Mouse (Mus musculus): ENCODE measurements around the gene Prr5l. TPM values are rescaled to one million over a fixed set of nuclear protein-coding genes. Genes with fewer than 3 reads are reported as not detected.

Prr5l gene
- total RNA-seq (2021) = 1 to 10 TPM; 5.1 to 7.7 TPM
- long read RNA-seq, experiment 1, partial matches to known transcripts = 0 of 13 reads
- long read RNA-seq, experiment 1, other reads (novel, unspliced or antisense) = 10 of 13 reads
- long read RNA-seq, experiment 2, partial matches to known transcripts = 0 of 3 reads
- long read RNA-seq, experiment 2, other reads (novel, unspliced or antisense) = 2 of 3 reads

DNA sequence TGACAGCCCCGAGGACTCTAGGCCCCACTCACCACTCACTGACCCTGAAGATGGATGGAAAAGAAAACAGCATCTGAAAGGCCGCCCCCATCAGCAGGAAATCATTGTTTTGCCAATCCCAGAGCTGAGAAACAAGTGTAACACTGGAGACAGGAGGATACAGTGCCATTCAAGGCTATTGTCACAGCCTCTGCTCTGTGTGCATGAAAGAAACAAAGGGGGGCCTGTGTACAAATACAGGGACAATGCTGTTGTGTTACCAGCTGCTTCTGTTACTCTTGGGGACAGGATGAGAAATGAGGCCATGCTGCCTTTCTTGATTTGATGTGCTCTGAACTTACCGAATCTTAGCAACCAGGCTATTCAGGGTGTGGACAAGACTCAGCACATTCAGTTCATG, at the start of gene Prr5l:
Gene Prr5l (minus strand): TSS at position 30 of the 400 bp plus-strand sequence.
- no peak for DNase-seq (ENCODE audit: extremely low spot score in 1 of 2, low spot score in 2 of 2)
- H3K4me3 ChIP-seq = peak within 1 kb of the TSS; percentile 2
- peak within 1 kb of the TSS; percentile 75 for H3K27ac ChIP-seq
- no peak for TF ChIP-seq CTCF (IDR thresholded peaks at IDR 0.05)
- intact Hi-C loops (cut with DNase I) = no loop called here

DNA sequence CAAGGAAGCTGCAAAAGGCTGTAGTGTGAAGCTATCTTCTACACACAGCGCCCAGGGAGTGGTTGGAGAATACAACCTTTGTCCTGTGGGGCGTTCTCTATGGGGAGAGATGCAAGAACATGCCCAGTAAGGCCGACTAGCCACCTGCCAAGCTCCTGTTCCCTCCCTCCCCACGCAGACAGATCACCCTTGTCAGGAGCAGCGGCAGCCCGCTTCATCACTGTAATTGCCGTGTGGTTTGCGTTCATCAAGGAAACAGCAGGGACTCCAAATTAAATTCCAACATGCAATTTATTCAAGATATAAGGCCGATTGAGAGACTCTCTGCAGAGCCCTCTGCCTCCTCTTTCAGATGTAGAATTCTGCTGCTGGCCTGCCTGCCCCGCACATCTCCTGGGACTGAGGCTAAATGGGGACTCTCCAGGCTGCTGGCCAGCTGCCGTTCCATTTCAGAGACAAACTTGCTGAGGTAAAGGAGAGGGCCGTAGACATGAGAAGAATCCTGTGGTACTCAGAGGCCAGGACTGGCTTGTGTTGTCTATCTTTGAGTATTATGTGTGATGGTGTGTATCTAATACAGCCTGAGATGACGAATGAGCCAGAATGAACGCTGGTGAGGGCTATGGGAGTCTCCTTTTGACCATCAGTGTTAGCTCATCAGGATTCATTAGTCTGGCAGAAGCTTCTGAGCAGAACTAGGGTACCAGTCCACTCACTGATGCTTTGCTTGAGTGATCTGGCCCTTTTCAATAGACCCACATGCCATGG, 49.5 kb upstream of the Prr5l start:
- intact Hi-C loops (cut with DNase I) = no loop called here
- no peak for TF ChIP-seq CTCF (IDR thresholded peaks at IDR 0.05)
- no peak overlapping the region for H3K27ac ChIP-seq
- DNase-seq (ENCODE audit: extremely low spot score in 1 of 2, low spot score in 2 of 2) = no peak
- H3K4me3 ChIP-seq = no peak overlapping the region

DNA sequence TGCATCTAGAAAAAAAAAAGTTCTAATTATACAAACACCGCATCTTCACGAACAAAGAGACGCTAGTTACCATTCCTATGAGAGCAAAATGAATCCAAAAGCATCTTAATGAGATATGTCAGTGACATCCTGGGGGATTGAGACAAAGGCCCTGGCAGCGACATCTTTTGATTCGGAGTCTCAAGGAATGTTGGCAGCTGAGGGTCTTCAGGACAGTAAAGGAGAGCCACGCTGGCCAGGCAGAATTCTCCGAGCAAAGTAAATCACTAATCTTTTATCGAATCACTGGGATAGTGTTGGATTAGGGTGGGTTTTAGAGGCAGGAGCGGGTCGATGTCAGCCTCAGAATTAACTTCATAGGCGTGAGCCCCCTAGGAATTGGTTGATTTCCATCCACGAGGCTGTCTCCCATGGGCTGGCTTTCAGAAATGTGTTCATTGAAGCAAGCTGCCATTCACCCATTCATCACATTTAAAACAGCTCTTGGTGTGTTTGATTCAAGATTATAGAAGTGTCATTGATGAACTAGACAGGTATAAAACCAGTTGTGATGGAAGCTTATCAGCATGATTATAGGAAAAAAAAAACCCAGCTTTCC, 42.9 kb upstream of the Prr5l start:
- intact Hi-C loops (cut with DNase I) = no loop called here
- Histone ChIP-seq H3K4me3 (no peak overlapping the region), H3K27ac (no peak overlapping the region)
- no peak for DNase-seq (ENCODE audit: extremely low spot score in 1 of 2, low spot score in 2 of 2)
- no peak for TF ChIP-seq CTCF (IDR thresholded peaks at IDR 0.05)

DNA sequence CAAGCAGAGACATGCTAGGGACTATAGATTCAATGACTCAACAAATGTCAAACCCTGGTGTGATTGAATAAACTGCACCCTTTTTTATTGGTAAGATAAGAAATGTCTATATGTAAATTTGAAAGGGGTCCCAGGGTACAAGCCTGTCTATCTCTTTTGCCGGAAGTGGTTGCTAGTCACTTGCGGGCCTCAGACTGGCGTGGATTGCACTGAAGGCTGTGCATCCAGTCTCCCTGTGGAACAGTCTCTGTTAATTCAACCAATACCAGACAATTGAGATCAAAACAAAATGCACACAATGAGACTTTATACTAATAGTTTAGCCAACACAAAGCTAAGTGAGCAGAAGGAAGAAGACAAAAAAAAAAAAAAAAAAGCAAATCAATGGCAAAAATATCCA, 42.4 kb upstream of the Prr5l start:
- no peak overlapping the region for H3K27ac ChIP-seq
- DNase-seq (ENCODE audit: extremely low spot score in 1 of 2, low spot score in 2 of 2) = no peak
- TF ChIP-seq CTCF (IDR thresholded peaks at IDR 0.05) = no peak
- intact Hi-C loops (cut with DNase I) = no loop called here
- H3K4me3 ChIP-seq = no peak overlapping the region

DNA sequence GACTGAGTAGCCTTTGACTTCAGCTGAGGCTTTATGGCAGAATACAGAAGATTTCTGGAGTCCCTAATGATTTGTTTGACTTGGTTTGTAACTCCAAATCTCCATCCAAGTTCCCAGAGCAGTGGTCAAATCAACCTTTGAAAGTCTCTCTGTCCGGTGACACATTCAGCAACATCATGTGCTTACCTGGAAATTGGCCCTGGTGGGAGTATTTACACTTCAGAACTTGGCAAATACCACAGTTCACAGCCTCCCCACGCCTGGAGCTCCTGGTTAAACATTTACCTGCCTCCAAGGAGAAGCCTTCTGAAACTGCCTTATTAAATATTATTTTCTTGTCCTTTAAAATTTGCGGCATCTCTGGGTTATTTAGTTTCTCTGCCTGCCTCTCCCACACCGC, 40.4 kb upstream of the Prr5l start:
- Histone ChIP-seq H3K27ac (no peak overlapping the region), H3K4me3 (no peak overlapping the region)
- DNase-seq (ENCODE audit: extremely low spot score in 1 of 2, low spot score in 2 of 2) = no peak
- intact Hi-C loops (cut with DNase I) = no loop called here
- no peak for TF ChIP-seq CTCF (IDR thresholded peaks at IDR 0.05)

DNA sequence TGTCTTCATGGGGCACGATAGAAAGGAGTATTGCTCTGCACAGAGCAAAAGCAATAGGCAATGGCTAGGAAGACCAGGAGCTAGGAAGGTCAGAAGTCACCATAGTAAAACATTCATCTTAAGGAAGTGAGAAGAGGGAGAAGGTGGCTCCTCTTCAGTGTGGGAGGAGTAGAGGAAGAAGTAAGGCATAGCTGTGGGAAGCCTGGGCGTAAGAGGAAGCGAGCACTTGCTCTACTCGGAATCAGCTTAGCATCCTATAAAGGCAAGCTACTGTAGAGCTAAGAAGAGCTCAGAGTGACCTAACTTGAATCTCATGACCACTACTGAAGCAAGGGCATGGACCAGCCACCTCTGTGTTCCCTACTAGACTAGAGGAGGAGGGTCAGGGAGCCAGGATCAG, 39.5 kb upstream of the Prr5l start:
- no peak for TF ChIP-seq CTCF (IDR thresholded peaks at IDR 0.05)
- no peak for DNase-seq (ENCODE audit: extremely low spot score in 1 of 2, low spot score in 2 of 2)
- Histone ChIP-seq H3K4me3 (no peak overlapping the region), H3K27ac (no peak overlapping the region)
- intact Hi-C loops (cut with DNase I) = no loop called here

DNA sequence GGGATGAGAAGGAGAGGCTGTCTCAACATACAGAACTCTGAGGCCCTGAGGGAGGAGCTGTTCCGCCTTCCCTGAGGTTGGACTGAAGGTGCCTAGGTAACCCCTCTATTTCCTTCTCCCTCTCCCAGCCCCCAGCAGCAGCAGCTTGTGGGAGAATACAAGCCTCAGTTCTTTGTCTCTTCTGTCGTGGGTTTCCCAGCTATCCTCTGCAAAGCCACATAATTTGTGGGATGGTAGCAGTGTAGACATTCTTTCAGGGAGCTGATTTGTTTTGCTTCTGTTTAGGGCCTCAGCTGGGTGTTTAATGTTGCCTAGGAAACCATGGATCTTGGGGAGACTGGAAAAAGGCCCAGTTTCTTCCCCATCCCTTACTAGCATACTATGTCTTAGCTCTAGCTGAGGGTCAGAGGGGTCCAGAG, 37.3 kb upstream of the Prr5l start:
- intact Hi-C loops (cut with DNase I) = no loop called here
- no peak overlapping the region for H3K4me3 ChIP-seq
- no peak for TF ChIP-seq CTCF (IDR thresholded peaks at IDR 0.05)
- no peak overlapping the region for H3K27ac ChIP-seq
- DNase-seq (ENCODE audit: extremely low spot score in 1 of 2, low spot score in 2 of 2) = no peak

DNA sequence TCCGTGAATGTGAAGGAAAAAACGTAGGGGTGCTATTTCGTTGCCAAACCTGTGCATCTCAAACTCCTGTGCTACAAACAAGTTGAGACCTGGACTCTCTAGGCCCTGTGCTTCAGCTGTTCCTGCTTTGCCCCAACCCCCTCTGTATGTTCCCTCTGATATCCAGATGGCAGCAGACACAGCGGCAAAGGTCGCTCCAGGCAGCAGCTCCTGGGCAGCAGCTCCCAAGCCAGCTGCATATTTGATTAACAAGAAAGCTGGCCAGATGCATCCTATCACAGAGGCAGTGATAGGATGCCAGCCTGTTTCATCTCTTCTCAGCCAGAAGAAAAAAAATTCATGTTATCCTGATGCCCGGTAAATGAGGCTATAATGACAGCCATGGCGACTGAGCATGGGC, 35.7 kb upstream of the Prr5l start:
- DNase-seq (ENCODE audit: extremely low spot score in 1 of 2, low spot score in 2 of 2) = no peak
- TF ChIP-seq CTCF (IDR thresholded peaks at IDR 0.05) = no peak
- H3K4me3 ChIP-seq = no peak overlapping the region
- intact Hi-C loops (cut with DNase I) = no loop called here
- no peak overlapping the region for H3K27ac ChIP-seq

DNA sequence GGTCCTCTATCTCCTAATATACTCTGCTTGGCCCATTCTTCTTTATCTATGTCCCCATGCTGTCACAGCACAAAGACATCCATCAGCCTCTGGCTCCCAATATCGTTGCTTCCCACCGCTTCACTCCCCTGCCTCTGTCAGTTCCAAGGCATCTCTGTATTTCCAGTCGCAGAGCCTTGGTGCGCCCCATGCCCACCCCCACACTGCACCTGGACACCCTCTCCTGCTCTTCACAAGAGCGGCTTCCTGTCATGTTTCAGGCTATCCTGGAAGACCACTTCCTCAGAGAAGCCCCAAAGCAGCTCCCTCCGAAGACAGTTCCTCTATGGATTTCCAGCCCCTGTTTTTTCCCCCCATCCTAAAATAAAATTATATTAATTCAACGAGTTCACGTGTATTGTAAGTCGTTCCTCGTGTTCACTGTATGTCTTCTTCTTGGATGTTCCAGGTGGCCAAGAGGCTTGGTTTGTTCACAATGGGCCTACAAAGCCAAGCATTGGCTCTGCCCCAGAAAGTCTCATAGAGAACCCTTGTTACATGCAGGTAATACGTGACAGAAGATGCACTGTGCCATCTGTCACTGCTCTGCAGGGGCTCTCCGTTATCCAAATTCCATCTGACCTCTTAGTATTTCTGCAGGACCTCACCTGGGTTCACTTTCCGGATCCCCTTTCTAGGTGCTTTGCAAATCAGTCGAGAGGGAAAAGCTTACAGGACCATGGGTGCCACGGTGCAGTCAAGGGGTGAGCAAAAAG, 26.7 kb upstream of the Prr5l start:
- DNase-seq (ENCODE audit: extremely low spot score in 1 of 2, low spot score in 2 of 2) = no peak
- no peak overlapping the region for H3K4me3 ChIP-seq
- TF ChIP-seq CTCF (IDR thresholded peaks at IDR 0.05) = no peak
- no peak overlapping the region for H3K27ac ChIP-seq
- intact Hi-C loops (cut with DNase I) = loop anchor here (5.0 to 10.0 kb wide), 5 partner anchors 73 to 765 kb away; no protein-coding TSS in a partner anchor

DNA sequence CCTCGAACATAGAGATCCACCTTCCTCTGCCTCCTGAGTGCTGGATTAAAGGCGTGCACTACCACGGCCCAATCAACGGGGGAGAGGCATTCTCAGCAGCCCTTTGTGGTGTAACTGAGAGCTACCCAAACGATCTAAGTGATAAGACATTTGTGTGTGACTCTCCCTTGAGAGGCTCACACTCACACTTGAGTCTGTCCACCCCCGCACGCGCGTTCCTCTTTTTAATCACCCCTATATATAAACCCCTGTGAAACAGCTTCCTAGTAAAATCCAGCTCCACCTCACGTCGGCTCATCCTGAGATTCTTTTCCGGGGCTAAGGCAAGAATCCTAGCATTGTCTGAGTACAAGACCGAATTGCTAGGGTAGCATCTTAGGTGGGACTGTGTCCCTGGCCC, 25.9 kb upstream of the Prr5l start:
- no peak for TF ChIP-seq CTCF (IDR thresholded peaks at IDR 0.05)

DNA sequence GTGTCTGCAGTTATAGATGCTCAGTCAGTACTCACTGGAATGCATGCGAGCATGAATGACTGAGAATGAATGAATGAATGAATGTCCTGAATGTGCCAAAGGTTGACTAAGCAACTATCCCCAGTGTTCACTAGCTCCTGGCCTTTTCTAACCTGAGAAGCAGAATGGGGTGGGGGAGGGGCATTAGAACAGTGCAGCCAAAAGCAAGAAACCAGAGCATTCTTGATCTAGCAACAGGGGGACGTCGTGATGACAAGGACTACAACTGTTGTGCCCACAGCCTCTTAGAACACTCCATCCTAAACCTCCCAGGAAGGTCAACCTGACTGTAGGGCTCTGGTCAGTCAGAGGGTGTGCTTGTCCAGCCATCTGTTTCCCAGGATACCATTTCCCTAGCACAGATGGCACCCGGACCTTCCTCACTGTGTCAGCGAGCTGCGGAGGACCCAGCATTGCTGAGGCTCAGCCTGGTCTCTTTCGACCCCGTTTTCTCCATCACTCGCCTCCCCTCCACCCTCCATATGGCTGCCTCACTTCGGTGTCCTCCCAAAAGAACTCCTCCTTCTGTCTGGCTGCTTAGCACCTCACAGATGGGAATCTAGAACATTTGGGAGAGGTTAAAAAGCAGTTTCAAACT, 24.7 kb upstream of the Prr5l start:
- Histone ChIP-seq H3K4me3 (no peak overlapping the region), H3K27ac (no peak overlapping the region)
- no peak for TF ChIP-seq CTCF (IDR thresholded peaks at IDR 0.05)
- intact Hi-C loops (cut with DNase I) = loop anchor here (1.0 to 10.0 kb wide), 7 partner anchors 75 to 767 kb away; partner anchors contain the start of gene Fjx1
- peak in 1 of 2 experiments; percentile 27 for DNase-seq (ENCODE audit: extremely low spot score in 1 of 2, low spot score in 2 of 2)

More for the DNA sequence above, 25.9 kb upstream of the Prr5l start:
- Histone ChIP-seq H3K4me3 (no peak overlapping the region), H3K27ac (no peak overlapping the region)
- peak; percentile 38 to 45 for DNase-seq (ENCODE audit: extremely low spot score in 1 of 2, low spot score in 2 of 2)
- intact Hi-C loops (cut with DNase I) = loop anchor here (5.0 to 10.0 kb wide), 5 partner anchors 74 to 766 kb away; no protein-coding TSS in a partner anchor

All from left cerebral cortex, adult 2 months (tissue).